Mouse (Mus musculus): ENCODE results near the gene Zcchc13. TPM values are rescaled to one million over a fixed set of nuclear protein-coding genes. Genes with fewer than 3 reads are reported as not detected.

Zcchc13 gene
- not detected in 2 replicates for polyA plus RNA-seq (2015; fragmentation: Nextera tagmentation; extraction: Ambion mirVana)

GRCm38 (mm10) chrX:103630303-103630702 lies at the start of gene Zcchc13:
Gene Zcchc13 (plus strand): TSS chrX:103630586.
- no peak for DNase-seq (ENCODE audit: low spot score)

GRCm38 (mm10) chrX:103584262-103584661 lies 46.1 kb upstream of the Zcchc13 start:
- no peak for DNase-seq (ENCODE audit: low spot score)

GRCm38 (mm10) chrX:103592056-103592455 lies 38.3 kb upstream of the Zcchc13 start:
- no peak for DNase-seq (ENCODE audit: low spot score)

GRCm38 (mm10) chrX:103602553-103602952 lies 27.8 kb upstream of the Zcchc13 start:
- DNase-seq (ENCODE audit: low spot score) = no peak

- DNase-seq (ENCODE audit: low spot score) = no peak
Measured at GRCm38 (mm10) chrX:103604211-103604610, 26.2 kb upstream of the Zcchc13 start.

DNA sequence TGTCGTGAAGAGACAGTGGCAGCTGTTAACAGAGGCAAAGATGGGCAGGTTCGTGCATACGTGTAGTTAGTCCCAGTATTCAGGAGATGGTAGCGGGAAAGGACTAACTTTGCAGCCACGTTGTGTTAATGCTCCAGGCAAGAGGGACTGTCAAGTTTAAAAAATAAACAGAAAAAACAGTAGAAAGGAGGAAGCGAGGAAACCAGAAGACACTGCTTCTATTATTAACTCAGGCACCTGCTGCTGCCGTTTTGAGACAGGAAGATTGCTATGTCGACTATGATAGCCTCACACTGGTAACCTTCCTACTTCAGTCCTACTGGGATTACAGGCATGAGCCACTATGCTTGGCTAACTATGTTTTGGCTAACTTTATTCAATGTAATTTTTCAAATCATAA lies 24.9 kb upstream of the Zcchc13 start:
- DNase-seq (ENCODE audit: low spot score) = no peak

DNA sequence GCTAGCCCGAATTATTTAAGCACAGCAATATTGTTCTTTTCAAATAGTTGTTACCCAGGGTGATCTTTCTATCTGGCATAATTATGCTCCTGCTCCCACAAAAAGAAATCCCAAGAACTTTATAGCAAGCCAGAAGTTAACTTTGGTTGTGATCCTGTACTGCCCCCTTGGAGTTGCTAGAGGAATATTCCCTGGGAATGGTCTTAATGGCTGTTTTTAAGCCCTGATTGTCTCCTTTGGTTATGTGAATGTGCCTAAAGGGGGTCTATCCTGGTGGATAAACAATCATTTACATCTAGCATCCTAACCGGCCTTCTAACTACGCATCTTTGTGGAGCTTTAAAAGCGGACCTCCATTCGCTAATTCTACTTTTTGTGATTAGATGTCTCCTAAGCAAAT lies 20.0 kb upstream of the Zcchc13 start:
- DNase-seq (ENCODE audit: low spot score) = no peak

DNA sequence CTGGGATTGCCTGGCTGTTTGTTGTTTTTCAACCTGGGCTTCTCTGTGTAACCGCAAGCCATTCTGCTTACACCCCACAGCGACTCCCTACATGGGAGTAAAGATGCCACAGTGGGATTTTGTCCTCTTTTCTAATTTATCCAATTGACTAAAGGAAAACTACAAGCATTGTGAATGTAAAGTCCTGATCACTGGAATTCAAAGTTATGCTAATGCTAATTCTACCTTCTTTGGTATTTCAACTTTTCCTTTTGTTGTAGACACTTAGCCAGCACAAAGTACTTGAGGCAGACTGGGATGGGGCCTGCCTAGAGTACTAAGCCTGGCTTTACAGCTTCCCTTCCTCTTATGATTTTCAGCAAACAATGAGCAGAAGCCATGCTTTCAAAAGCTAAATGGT lies 18.9 kb upstream of the Zcchc13 start:
- DNase-seq (ENCODE audit: low spot score) = no peak

- DNase-seq (ENCODE audit: low spot score) = no peak
Measured at GRCm38 (mm10) chrX:103614700-103615233, 15.6 kb upstream of the Zcchc13 start.

DNA sequence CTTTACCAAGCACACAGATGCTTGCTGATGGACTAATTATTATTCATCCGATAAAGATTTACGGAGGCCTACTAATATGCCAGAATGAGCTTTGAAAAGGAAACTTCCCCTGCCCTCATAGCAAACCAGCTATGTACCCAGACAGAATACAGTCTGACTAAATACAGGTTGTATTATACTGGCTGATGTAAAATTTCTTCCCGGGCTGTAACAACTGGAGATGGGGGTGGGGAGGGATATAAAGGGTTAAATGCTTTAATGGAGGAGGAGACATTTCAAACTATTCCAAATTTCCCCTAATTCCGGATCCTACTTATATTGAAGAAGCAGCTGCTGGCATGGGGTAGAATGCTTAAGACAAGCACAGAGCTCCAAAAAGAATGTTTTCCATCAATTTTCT lies 14.9 kb upstream of the Zcchc13 start:
- no peak for DNase-seq (ENCODE audit: low spot score)

GRCm38 (mm10) chrX:103616162-103616535 lies 14.2 kb upstream of the Zcchc13 start:
- DNase-seq (ENCODE audit: low spot score) = peak; percentile 31

DNA sequence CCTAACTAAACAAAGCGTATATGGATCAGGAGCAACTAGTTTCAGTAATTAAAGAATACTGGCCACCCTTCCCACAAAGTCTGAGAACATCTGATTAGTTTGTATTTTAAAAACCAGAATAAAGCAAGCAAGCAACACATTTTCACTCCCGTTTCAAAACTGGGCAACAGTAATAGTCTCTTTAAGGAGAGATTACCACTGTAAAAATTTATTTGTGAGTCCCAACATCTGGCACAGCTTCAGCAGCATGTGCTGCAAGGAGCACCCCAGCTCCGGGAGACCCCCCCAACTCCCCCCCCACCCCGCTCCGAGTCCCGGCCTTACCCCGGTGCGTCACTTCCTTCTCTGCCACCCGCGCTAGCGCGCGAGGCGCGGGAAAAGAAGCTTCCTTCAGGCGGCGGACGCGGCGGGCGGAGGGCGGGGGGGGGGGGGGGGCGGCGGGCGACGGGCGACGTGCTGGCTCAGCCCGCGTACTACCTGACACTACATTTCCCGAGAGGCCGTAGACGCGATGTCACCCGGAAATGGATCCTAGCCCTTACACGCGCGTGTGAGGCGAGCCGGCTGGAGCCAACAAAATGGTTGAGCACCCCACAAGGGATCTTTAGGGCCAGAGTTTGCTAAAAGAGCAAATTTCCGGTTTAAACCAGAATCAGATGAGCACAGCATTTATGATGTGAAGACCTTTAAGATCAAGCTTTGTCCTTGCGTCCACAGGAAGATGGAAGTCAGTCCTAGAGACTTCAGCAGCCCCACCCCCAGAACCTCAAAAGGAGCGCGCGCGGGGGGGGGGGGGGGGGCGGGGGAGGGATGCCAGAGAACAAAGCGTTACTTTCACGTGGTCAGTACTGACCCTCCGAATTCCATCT lies 13.6 kb upstream of the Zcchc13 start:
- DNase-seq (ENCODE audit: low spot score) = peak; percentile 91

- DNase-seq (ENCODE audit: low spot score) = no peak
Measured at GRCm38 (mm10) chrX:103617405-103618095, 12.8 kb upstream of the Zcchc13 start.

- peak; percentile 37 for DNase-seq (ENCODE audit: low spot score)
Measured at GRCm38 (mm10) chrX:103621799-103622198, 8.6 kb upstream of the Zcchc13 start.

DNA sequence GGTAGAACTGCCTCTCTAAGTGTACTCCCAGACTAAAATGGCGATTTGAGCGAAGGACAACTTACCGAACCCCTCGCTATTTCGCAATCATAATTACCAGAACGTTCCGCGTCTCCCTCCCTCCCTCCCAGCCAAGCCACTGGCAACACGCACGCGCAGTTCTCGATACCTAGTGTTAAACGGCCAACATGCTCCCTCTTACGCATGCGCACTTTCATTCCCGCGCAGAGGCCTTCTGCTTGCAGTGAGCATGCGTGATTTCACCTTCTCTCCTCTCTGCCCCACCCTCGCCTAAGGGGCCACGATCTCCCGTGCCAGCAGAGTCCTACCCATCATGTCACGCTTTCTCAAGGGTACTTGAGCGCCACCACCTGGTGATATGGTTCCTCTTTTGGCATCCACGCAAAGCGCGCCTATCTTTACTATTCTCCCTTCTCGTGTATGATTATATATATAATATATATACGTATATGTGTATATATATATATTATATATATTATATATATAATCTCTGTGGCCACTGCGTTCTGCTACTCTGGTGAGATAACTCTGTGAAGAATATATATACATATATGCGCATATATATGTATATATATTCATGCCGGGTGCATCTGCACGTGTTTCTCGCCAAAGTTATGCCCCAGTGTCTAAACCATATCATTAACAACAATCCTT lies 8.0 kb upstream of the Zcchc13 start:
- peak; percentile 97 for DNase-seq (ENCODE audit: low spot score)

DNA sequence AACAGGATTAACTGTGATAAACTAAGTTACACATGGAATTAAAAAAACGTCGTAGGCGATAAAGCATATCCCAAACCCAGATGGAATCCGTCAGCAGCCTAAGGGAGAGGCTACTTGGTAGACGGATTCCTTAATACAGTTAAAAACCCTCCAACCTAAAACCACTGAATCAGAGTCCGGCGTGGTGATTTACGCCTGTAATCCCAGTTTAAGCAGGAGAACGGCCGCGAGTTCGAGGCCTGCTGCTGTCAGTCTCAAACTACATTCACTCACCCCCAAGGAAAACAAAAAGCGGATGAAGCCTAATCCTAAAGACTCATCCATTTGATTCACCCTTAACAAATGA lies 7.5 kb upstream of the Zcchc13 start:
- DNase-seq (ENCODE audit: low spot score) = peak; percentile 13

DNA sequence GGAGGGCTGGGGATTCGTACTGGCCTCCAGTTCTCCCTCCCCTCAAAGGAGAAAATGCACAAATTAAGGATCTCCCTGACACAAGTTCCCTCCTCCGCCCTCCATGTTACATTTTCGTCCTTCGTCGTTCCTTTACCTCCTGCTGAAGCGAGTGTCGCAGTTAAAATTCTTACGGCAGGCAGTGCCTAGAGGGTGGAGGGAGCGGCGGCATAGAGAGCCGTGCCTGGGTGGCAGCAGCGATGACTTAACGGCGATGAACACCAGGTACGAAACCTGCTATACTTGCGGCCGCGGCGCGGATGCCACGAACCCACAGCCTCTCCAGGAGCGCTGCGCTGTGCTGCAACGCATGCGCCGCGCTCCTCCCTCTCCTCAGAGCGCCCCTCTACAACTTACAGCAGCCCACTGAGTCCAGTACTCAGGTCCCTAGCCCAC lies 7.0 kb upstream of the Zcchc13 start:
- peak; percentile 74 for DNase-seq (ENCODE audit: low spot score)

- DNase-seq (ENCODE audit: low spot score) = peak; percentile 47
Measured at GRCm38 (mm10) chrX:103624426-103625168, 5.8 kb upstream of the Zcchc13 start.

- peak; percentile 36 for DNase-seq (ENCODE audit: low spot score)
Measured at GRCm38 (mm10) chrX:103628890-103629289, 1.5 kb upstream of the Zcchc13 start.

- no peak for DNase-seq (ENCODE audit: low spot score)
Measured at GRCm38 (mm10) chrX:103633895-103634294, 3.5 kb downstream of the Zcchc13 start.

- DNase-seq (ENCODE audit: low spot score) = no peak
Measured at GRCm38 (mm10) chrX:103636021-103636420, 5.6 kb downstream of the Zcchc13 start.
